Mouse (Mus musculus) liver, embryonic 12.5 days (tissue): ENCODE data around the gene Gdf1. TPM values are rescaled to one million over a fixed set of nuclear protein-coding genes. Genes with fewer than 3 reads are reported as not detected.

Source experiments
- ATAC-seq: fragments of 200-750 bp; cut with Nextera tagmentation; 2 replicates; pipeline ENCODE4 v1.8.0; 2017; ENCODE audit warnings: moderate number of reproducible peaks, mild to moderate bottlenecking, moderate library complexity
- H3K27ac ChIP-seq: fragments of 300-500 bp; sonication (generic); 2 replicates; pipeline ENCODE4 v1.5.1; 2016; ENCODE audit warnings: mild to moderate bottlenecking
- H3K27me3 ChIP-seq: fragments of 300-500 bp; sonication (generic); replicated peaks from 2 replicates; pipeline ENCODE4 v1.6.1; 2016; ENCODE audit warnings: mild to moderate bottlenecking, moderate library complexity
- H3K36me3 ChIP-seq: fragments of 300-500 bp; sonication (generic); 2 replicates; pipeline ENCODE4 v1.6.1; 2016; ENCODE audit warnings: mild to moderate bottlenecking, moderate library complexity
- H3K4me1 ChIP-seq: fragments of 300-500 bp; sonication (generic); 2 replicates; pipeline ENCODE4 v1.6.1; 2016
- H3K4me2 ChIP-seq: fragments of 300-500 bp; sonication (generic); 2 replicates; pipeline ENCODE4 v1.6.1; 2016; ENCODE audit warnings: mild to moderate bottlenecking, moderate library complexity
- H3K4me3 ChIP-seq: fragments of 300-500 bp; sonication (generic); 2 replicates; pipeline ENCODE4 v1.5.1; 2016; ENCODE audit warnings: mild to moderate bottlenecking, moderate library complexity
- H3K9ac ChIP-seq: fragments of 300-500 bp; sonication (generic); 2 replicates; pipeline ENCODE4 v1.6.1; 2016; ENCODE audit warnings: mild to moderate bottlenecking, moderate library complexity
- H3K9me3 ChIP-seq: fragments of 300-500 bp; sonication (generic); replicated peaks from 2 replicates; pipeline ENCODE4 v1.6.1; 2016; ENCODE audit warnings: mild to moderate bottlenecking, moderate library complexity
- WGBS: fragments of 180-500 bp; shearing (Covaris S2); methylation state at CpG from one replicate; pipeline ENCODE4 v1.1.7; 2016; ENCODE audit not compliant: insufficient replicate concordance; 5-methylcytosine and 5-hydroxymethylcytosine counted together
- polyA plus RNA-seq: library from polyadenylated mRNA; unstranded; fragments of >200 nt; fragmentation: Nextera tagmentation; extraction: Ambion mirVana; gene quantifications from 2 replicates; pipeline ENCODE4 v1.2.1, GENCODE M21; 2016

The Gdf1 gene
- 1.0 and 1.5 TPM in 2 replicates for polyA plus RNA-seq

DNA sequence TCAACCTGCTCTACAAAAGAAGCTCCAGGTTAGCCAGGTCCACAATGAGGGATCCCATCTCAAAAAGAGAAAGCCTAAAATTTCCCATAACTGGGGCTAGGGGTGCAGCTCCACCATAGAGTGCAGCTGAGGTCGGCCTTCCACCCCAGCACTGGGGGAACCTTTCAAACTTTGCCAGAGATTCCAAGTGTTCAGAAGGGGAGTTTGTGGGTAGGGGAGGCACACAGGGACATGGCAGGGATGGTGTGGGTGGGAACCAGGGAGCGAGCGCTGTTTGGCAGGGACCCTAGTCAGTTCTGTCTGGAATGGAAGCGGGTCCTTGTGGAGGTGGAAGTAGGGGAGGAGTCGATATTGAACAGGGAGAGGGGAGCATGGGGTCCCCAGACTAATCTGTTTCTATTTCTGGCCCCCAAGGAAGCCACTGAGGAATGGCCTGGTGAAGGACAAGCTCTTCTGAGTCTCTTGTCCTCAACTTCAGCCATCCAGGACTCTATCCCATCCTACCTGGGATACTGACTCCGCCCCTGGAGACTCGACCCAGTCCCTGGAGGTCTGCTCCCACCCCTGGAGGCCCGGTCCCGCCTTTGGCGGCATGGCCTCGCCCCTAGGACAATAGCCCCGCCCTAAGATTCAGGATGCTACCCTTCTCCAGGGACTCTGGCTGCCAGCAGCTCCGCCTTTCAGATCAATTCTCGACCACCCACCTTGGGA lies at the start of gene Gdf1:
Gdf1 (plus strand) TSS at position 694 of the 711 bp plus-strand sequence.
- H3K4me1 ChIP-seq: peaks cover 58% of the 10 kb centered on the region
- peaks cover 39% of the 10 kb centered on the region for H3K36me3 ChIP-seq
- H3K27me3 ChIP-seq: peaks cover 18% of the 10 kb centered on the region
- no peak within 1 kb of the TSS; the same call in 1 of the 2 replicates for H3K9ac ChIP-seq
- H3K4me2 ChIP-seq: peak within 1 kb of the TSS; percentile 43
- H3K9me3 ChIP-seq: no peaks in the 10 kb centered on the region
- H3K4me3 ChIP-seq: peak within 1 kb of the TSS; percentile 1; the same call in 1 of the 2 replicates
- H3K27ac ChIP-seq: peak within 1 kb of the TSS; percentile 92
- ATAC-seq: no peak
- 42% methylated on average over 14 of the region's 14 CpGs for WGBS

DNA sequence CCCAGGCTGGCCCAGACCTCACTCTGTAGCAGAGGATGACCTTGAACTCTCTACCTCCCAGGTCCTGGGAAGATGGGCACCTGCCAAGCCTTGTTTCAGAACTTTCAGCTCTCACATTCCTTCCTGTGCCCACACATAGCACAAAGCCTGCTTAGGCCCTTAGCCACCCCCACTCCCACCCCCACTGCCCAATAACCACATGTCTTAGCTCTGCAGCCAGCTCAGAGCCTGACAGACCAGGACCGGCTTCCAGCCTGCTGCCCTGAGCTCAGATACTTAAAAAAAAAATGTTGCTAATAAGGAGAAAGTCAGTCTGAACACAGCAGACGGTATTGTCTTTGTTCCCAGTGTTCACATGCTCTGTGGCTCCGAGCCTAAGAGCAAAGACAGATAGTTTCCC lies 48.6 kb upstream of the Gdf1 start:
- Histone ChIP-seq H3K9me3 (no peaks in the 10 kb centered on the region), H3K27me3 (no peaks in the 10 kb centered on the region), H3K27ac (peak overlapping the region; percentile 41; the same call in 1 of the 2 replicates), H3K4me3 (no peak overlapping the region), H3K9ac (no peak overlapping the region), H3K36me3 (peaks cover 12% of the 10 kb centered on the region), H3K4me2 (no peak overlapping the region), H3K4me1 (peaks cover 69% of the 10 kb centered on the region)
- WGBS: 46% methylated on average over 3 of the region's 3 CpGs
- ATAC-seq: no peak

DNA sequence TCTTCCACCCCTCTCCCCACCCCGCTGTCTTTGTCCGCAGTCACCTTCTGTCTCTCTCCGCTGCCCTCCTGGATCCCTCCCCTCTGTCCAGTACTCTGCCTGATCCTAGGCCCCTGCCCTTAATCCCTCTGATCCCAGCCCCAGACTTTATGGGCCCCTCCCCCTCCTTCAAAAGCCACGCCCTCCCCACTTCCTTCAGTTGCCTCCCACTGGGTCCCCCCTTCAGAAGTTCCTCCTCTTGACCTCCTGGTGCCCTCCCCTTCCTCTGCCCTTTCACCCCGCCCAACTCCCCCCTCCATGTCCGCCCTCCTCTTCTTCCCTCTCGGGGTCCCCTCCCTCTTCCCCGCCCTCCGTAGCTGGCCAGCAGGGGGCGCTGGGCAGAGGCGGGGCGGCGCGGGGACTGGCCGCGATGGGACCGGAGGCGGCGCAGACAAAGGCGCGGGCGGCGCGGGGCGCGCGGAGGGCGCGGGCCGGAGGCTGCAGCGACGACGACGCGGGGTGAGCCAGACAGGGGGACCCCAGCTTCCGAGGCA lies 46.9 kb upstream of the Gdf1 start, which contains the start of gene Homer3:
Homer3 (plus strand) TSS at position 225 of the 533 bp plus-strand sequence.
- ATAC-seq: peak; percentile 82
- H3K4me2 ChIP-seq: peak within 1 kb of the TSS; percentile 85
- H3K9me3 ChIP-seq: peaks cover 4% of the 10 kb centered on the region; the same call in 1 of the 2 replicates
- H3K4me1 ChIP-seq: peaks cover 52% of the 10 kb centered on the region
- under 1% methylated on average over 36 of the region's 36 CpGs for WGBS
- peak within 1 kb of the TSS; percentile 72 for H3K9ac ChIP-seq
- H3K27ac ChIP-seq: peak within 1 kb of the TSS; percentile 49; the same call in 1 of the 2 replicates
- peak within 1 kb of the TSS; percentile 65 for H3K4me3 ChIP-seq
- peaks cover 29% of the 10 kb centered on the region for H3K36me3 ChIP-seq
- H3K27me3 ChIP-seq: no peaks in the 10 kb centered on the region

DNA sequence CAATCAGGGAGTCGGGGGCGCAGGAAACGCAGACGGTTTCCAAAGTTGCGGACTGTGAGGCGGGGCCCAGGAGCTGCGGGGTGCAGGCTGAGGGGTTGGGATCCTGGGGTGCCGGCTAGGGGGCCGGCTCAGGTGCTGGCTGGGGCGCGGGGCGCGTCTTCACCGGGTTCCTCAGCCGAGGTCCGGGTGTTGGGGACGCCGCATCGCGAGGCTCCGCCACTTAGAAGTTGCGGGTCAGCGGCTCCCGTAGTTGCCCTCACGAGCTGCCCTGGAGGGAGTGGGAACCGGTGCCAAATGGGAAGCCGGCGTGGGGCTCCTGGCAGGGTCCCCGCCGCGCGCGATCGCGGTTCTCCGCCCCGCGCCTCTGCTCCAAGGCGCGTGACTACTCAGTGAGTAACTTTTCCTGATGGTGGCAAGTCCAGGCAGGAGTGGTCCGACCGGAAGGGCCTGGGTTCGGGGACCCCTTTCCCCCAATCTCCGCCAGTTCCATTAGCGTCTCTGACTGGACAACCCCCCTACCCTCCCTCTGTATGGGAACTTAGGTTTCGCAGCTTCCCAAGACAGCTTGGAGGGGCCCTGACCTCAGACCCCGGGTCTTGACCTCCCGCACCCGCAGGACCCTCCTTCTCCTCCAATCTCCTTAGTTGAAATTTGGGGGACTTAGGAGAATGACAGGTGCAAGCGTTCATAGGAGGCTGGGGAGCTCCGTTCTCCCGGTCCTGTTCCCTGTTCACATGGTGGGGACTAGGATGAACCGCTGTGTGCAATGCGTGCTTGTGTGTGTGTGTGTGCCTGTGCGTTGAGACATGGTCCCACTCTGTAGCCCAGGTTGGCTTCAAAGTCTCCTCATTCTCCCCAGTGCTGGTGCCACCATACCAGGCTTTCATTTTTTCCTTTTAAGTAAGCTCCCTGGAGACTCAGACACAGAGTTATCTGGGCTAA lies 46.2 kb upstream of the Gdf1 start:
- Histone ChIP-seq H3K27ac (peak overlapping the region; percentile 49; the same call in 1 of the 2 replicates), H3K4me1 (peaks cover 45% of the 10 kb centered on the region), H3K4me2 (peak overlapping the region; percentile 85), H3K9ac (peak overlapping the region; percentile 72), H3K4me3 (peak overlapping the region; percentile 65), H3K36me3 (peaks cover 33% of the 10 kb centered on the region), H3K27me3 (no peaks in the 10 kb centered on the region), H3K9me3 (peaks cover 4% of the 10 kb centered on the region; the same call in 1 of the 2 replicates)
- ATAC-seq: peak; percentile 38
- 1% methylated on average over 55 of the region's 55 CpGs for WGBS

DNA sequence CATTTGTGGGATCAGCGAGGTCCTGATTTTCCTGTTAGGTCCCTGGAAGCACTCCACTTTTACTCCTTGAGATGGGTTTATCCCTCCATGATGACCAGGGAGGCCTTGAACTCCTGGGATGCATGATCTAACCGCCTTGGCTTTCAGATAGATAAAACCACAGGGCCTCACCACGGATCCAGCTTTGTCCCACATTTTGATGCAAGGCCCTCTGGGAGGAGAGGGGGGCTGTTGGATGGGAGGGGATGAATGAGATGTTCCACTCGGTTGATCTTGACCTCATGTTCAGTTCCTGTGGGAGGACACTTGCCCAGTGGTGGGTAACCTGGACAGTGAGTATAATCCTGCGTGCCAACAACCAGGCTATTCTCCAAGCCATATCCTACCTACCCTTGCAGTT lies 45.2 kb upstream of the Gdf1 start:
- Histone ChIP-seq H3K9ac (no peak overlapping the region), H3K4me1 (peaks cover 35% of the 10 kb centered on the region), H3K27ac (no peak overlapping the region), H3K27me3 (no peaks in the 10 kb centered on the region), H3K9me3 (peaks cover 4% of the 10 kb centered on the region; the same call in 1 of the 2 replicates), H3K4me3 (no peak overlapping the region), H3K4me2 (peak overlapping the region; percentile 85; the same call in 1 of the 2 replicates), H3K36me3 (peaks cover 36% of the 10 kb centered on the region)
- WGBS: 64% methylated on average over 5 of the region's 5 CpGs
- ATAC-seq: no peak

DNA sequence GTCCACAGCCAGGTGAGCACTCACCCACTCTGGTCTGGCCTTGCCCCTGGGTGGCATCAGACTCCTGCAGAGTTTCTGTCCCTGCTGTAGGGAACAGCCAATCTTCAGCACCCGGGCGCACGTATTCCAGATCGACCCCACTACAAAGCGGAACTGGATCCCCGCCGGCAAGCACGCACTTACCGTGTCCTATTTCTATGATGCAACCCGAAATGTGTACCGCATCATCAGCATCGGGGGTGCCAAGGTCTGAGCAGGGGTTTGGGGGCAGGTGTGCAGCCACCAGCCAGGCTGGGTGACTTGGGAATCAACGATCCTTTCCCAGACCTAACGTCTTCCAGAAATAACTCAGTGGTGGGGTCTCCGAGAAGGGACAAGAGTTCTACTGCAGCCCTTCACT lies 44.3 kb upstream of the Gdf1 start:
- no peak overlapping the region for H3K4me2 ChIP-seq
- peaks cover 34% of the 10 kb centered on the region for H3K4me1 ChIP-seq
- peaks cover 4% of the 10 kb centered on the region; the same call in 1 of the 2 replicates for H3K9me3 ChIP-seq
- no peaks in the 10 kb centered on the region for H3K27me3 ChIP-seq
- no peak overlapping the region for H3K4me3 ChIP-seq
- WGBS: 91% methylated on average over 15 of the region's 15 CpGs
- no peak for ATAC-seq
- H3K36me3 ChIP-seq: peaks cover 44% of the 10 kb centered on the region
- H3K27ac ChIP-seq: no peak overlapping the region
- no peak overlapping the region for H3K9ac ChIP-seq

DNA sequence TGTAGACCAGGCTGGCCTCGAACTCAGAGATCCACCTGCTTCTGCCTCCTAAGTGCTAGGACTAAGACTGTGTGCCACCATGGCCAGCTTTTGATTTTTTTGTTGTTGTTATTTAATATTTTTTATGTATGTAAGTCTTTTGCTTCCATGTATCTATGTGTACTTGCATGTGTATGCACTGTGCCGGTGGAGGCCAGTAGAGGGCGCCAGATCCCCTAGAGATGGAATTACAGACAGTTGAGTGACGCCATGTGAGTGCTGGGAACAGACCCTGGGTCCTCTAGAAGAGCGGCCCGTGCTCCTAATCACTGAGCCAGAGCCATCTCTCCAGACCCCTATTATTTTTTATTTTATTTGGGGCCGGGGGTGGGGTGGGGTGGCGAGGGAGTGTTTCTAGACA lies 42.9 kb upstream of the Gdf1 start:
- Histone ChIP-seq H3K4me2 (no peak overlapping the region), H3K4me3 (no peak overlapping the region), H3K27ac (no peak overlapping the region), H3K4me1 (peaks cover 21% of the 10 kb centered on the region), H3K36me3 (peaks cover 59% of the 10 kb centered on the region), H3K27me3 (no peaks in the 10 kb centered on the region), H3K9ac (no peak overlapping the region), H3K9me3 (peaks cover 4% of the 10 kb centered on the region; the same call in 1 of the 2 replicates)
- no peak for ATAC-seq
- WGBS: 82% methylated on average over 8 of the region's 8 CpGs

DNA sequence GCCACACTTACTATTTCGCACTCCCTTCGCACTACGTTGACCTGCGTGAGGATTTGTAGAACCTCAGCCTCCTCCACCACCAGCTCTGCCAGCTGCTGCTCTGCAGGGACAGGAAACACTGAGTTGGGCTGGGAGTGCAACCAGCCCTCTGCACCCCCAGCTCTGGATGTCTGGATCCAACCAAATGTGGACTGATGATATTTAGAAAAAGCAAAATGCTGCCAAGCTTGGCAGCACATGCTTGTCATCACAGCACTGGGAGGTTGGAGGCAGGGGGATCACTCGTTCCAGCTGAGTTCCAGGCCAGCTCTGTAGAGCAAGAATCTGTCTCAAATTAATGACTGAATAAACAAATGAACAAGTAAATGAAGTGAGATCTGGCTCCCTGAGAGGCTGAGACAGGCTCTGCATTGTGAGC lies 35.6 kb upstream of the Gdf1 start:
- WGBS: 80% methylated on average over 5 of the region's 5 CpGs
- Histone ChIP-seq H3K9me3 (no peaks in the 10 kb centered on the region), H3K27me3 (no peaks in the 10 kb centered on the region), H3K4me3 (no peak overlapping the region), H3K9ac (no peak overlapping the region), H3K4me2 (no peak overlapping the region), H3K4me1 (no peaks in the 10 kb centered on the region), H3K36me3 (peaks cover 95% of the 10 kb centered on the region), H3K27ac (no peak overlapping the region)
- ATAC-seq: no peak

DNA sequence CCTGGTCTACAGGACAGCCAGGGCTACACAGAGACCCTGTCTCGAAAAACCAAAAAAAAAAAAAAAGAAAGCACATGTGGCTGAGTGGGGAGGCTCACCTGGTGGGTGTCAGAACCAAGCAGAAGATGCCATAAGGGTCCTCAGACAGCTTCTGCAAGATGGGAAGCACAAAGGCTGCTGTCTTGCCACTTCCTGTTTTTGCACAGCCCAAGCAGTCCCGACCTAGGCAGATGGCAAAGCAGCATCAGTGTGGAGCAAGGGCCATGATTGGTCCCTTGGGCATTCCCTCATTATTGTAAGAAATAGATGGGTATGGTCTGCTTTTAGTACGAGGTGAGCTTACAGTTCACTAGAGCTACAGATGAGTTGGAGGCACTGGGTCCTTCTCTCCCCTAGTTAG lies 28.7 kb upstream of the Gdf1 start:
- H3K9me3 ChIP-seq: no peaks in the 10 kb centered on the region
- no peak overlapping the region; the same call in 1 of the 2 replicates for H3K9ac ChIP-seq
- ATAC-seq: no peak
- WGBS: 49% methylated on average over 3 of the region's 3 CpGs
- peaks cover 38% of the 10 kb centered on the region for H3K4me1 ChIP-seq
- H3K4me2 ChIP-seq: peak overlapping the region; percentile 87
- H3K4me3 ChIP-seq: peak overlapping the region; percentile 79
- H3K27me3 ChIP-seq: no peaks in the 10 kb centered on the region
- H3K36me3 ChIP-seq: peaks cover 65% of the 10 kb centered on the region
- no peak overlapping the region for H3K27ac ChIP-seq

DNA sequence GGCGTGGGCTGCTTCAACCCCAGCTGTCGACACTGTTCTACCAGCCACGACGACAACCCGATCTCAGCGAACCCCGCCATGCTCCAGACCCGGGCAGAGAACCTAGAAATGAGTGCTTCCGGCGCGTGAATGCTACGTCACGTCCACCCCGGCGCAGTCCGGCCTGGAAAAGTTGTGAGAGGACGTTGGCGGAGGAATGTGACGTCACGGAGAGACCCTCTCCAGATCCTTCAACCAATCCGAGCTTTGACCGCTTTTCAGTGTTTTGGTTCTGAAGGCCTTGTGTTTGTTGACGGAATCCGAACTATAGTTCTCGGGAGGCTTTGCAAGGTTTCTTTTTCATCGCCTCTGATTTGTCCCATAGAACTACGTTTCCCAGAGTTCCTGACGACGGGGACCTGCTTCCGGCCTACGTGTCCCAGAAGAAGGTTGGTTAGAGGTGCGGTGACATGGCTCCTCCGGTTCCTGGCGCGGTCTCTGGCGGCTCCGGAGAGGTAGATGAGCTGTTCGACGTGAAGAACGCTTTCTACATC lies 27.2 kb upstream of the Gdf1 start, which contains the start of the genes Ddx49 and Cope:
Ddx49 (minus strand) TSS at position 132 of the 533 bp plus-strand sequence.
Cope (plus strand) TSS at position 161 of the 533 bp plus-strand sequence.
- ATAC-seq: peak; percentile 89
- H3K9me3 ChIP-seq: no peaks in the 10 kb centered on the region
- no peaks in the 10 kb centered on the region for H3K27me3 ChIP-seq
- under 1% methylated on average over 40 of the region's 40 CpGs for WGBS
- H3K9ac ChIP-seq: peak within 1 kb of the TSS; percentile 80
- H3K36me3 ChIP-seq: peaks cover 65% of the 10 kb centered on the region
- peak within 1 kb of the TSS; percentile 79 for H3K4me3 ChIP-seq
- peaks cover 38% of the 10 kb centered on the region for H3K4me1 ChIP-seq
- peak within 1 kb of the TSS; percentile 72 for H3K27ac ChIP-seq
- peak within 1 kb of the TSS; percentile 87 for H3K4me2 ChIP-seq

DNA sequence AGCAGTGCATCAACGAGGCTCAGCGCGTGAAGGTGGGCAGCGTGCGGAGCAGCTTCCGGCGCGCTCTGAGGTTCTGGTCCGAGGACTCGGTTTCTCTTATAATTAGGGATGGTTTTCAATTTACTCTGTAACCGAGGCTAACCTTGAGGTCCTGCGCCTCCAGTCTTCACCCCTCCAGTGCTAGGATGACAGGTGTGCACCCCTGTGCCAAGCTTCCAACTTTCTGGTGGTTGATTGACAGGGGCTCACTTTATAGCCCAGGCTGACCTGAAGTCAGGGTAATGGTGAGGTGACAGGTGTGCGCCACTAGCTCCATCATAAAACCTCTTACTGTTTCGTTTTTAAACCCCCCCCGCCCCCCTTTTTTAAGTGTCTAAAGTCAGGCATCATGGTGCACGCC lies 26.7 kb upstream of the Gdf1 start:
- peaks cover 38% of the 10 kb centered on the region for H3K4me1 ChIP-seq
- peak overlapping the region; percentile 72 for H3K27ac ChIP-seq
- H3K4me3 ChIP-seq: peak overlapping the region; percentile 79
- no peaks in the 10 kb centered on the region for H3K27me3 ChIP-seq
- peak overlapping the region; percentile 80 for H3K9ac ChIP-seq
- WGBS: 2% methylated on average over 16 of the region's 16 CpGs
- H3K36me3 ChIP-seq: peaks cover 65% of the 10 kb centered on the region
- peak; percentile 16; the same call in 1 of the 2 replicates for ATAC-seq
- peak overlapping the region; percentile 87 for H3K4me2 ChIP-seq
- H3K9me3 ChIP-seq: no peaks in the 10 kb centered on the region
